8 mouse cellular contexts compared by ENCODE assay signal in the genomic region with DNA sequence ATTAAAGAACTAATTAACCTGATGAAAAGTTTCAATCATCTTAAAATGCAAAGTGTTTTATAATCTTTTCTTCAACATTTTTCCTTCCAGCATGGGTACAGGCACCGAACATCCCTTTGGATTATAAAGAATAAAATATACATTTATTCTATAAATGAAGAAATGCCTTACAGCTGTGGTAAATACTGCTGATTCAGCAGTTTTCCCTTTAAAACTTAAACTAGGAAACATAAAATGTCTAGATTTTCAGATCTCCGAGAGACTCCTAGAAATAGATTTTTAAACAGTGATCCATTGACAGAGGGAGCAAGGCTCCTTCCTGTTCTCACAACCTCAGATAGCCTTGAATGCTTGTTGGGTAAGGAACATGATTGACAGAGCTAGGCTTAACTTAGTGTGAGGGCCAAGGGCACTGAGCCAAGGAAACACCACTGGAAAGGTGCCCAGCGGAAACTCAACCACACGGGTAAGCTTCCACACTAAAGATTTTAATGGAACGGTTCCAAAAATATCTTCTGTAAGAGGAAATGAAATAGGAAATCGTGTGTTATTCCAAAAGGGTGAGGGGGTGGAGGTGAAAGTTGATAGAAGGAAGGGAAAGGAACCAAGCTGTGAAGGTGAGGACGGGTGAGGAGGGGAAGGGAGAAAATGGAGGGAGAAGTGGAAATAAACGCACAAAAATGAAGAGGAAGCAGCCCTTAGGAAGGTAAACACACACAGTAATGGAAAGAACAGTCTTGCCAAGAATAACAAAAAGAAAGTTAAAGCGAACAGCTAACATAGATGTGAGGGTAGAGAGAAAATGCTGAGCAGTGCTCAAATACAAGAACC.
DNase-seq lines count a peak whose midpoint lies in the region; ATAC-seq lines count a peak whose summit lies in the region.

No protein-coding gene starts in this region.

- H3K36me3 ChIP-seq in heart, embryonic 13.5 days, result no peaks in the 10 kb centered on the region

- peak; percentile 19 for DNase-seq in ovary, adult 18-20 months (ENCODE audit: low spot score)
- no peak for DNase-seq in ovary, postnatal 10 days (ENCODE audit: low spot score)
- peak; percentile 25 to 61 for DNase-seq in adrenal gland, postnatal 4 days (ENCODE audit: low spot score in 2 of 2)
- peak; percentile 81 for DNase-seq in kidney, postnatal 25 days
- DNase-seq in ovary, postnatal 14 days (ENCODE audit: low spot score), result peak; percentile 41
- DNase-seq in thymus, postnatal 4 days, result no peak

- H3K4me2 ChIP-seq in heart, embryonic 13.5 days, result peak overlapping the region; percentile 49

- H3K27me3 ChIP-seq in heart, embryonic 13.5 days (replicated peaks), result no peaks in the 10 kb centered on the region

- 37% methylated on average over 9 of the region's 9 CpGs for WGBS in heart, embryonic 13.5 days

- H3K27ac ChIP-seq in heart, embryonic 13.5 days (replicated peaks), result peak overlapping the region; percentile 36; the same call in 1 of the 2 replicates

- peak; percentile 73 for ATAC-seq in heart, embryonic 13.5 days (ENCODE audit: extremely low read depth, insufficient number of reproducible peaks, low FRiP score, low TSS enrichment)
- no peak for ATAC-seq in inflammation-experienced regulatory T-cells, adult 6 months

- no peaks in the 10 kb centered on the region for H3K9me3 ChIP-seq in heart, embryonic 13.5 days

- H3K9ac ChIP-seq in heart, embryonic 13.5 days, result no peak overlapping the region

- peaks cover 7% of the 10 kb centered on the region; the same call in 1 of the 2 replicates for H3K4me1 ChIP-seq in heart, embryonic 13.5 days

- H3K4me3 ChIP-seq in heart, embryonic 13.5 days, result 0 out of 2 replicates have a peak overlapping the region, but pooled peaks have one; percentile 20

Comparison
In these comparisons a context has a peak if more than half of its experiments do, and no peak if none do; other contexts are left out.
1. DNase-seq: peak in ovary, adult 18-20 months (single experiment), adrenal gland, postnatal 4 days (2 of 2), kidney, postnatal 25 days (2 of 2) and ovary, postnatal 14 days (single experiment); none in ovary, postnatal 10 days (single experiment) and thymus, postnatal 4 days (single experiment).